25 mouse cellular contexts compared by ENCODE assay signal in the genomic region with DNA sequence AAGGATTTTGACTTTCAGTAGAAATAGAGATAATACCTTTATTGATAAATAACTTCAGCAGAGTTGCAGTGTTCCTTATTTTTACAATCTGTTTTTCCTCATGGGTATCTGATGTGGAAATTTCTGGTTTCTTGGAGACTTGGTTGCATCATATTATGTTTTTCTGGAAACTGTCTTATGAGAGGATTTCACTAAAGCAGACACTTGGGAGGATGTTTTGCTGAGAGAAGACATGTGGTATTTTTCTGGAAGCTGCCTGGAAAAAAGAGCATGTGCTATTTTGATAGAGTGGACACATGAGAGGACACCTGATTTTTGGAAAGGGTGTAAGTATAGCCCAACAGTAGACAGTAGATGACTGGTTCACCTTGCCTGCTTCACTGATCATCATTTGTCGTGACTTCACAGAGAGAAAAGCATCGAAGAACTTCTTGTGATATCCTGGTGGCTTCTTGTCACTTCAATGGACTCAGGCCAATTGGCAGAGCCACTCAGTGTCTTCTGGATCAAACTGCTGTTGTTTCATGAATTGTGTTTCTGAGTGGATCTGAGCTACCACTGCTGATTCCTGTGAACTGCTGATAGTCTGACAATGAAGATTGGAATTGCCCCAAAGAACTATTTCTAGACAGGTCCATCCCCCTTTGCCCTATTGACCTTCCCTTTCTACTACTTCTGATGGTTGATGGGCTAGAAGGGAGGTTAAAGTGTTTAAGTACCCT.
A peak's percentile ranks its signal among the peaks of the same experiment; 100 is the strongest.
DNase-seq lines count a peak whose midpoint lies in the region; ATAC-seq and TF ChIP-seq lines count a peak whose summit lies in the region.
"Had no signal": no experiment of that assay in that cellular context is flagged by ENCODE, and none has a peak within 500 bp of the region (broad histone marks: within the 10 kb centered on the region; RNA-seq: fewer than 3 reads in every experiment).

No protein-coding gene starts in this region.

- intact Hi-C loops in heart, postnatal 14 days (cut with DNase I): no loop called here

- H3K4me2 ChIP-seq in liver, postnatal 0 days (ENCODE audit: low read depth, low read length): no peak overlapping the region
- H3K4me2 ChIP-seq: forebrain, embryonic 13.5 days; heart, embryonic 13.5 days; hindbrain, embryonic 13.5 days had no signal

- H3K4me1 ChIP-seq in liver, postnatal 0 days (ENCODE audit: insufficient read depth): no peaks in the 10 kb centered on the region
- H3K4me1 ChIP-seq: forebrain, embryonic 10.5 days; forebrain, embryonic 13.5 days; hindbrain, embryonic 10.5 days; hindbrain, embryonic 13.5 days had no signal

- TF ChIP-seq EP300 in liver, postnatal 0 days (IDR thresholded peaks at IDR 0.05; ENCODE audit: low read depth): no peak

- no peaks in the 10 kb centered on the region for H3K36me3 ChIP-seq in liver, postnatal 0 days (replicated peaks; ENCODE audit: insufficient read depth, low read length)
- H3K36me3 ChIP-seq: forebrain, embryonic 10.5 days; G1E; heart, embryonic 13.5 days; hindbrain, embryonic 10.5 days; hindbrain, embryonic 13.5 days had no signal

- TF ChIP-seq CTCF in liver, postnatal 0 days (IDR thresholded peaks at IDR 0.05; ENCODE audit: low read depth): no peak

- H3K9me3 ChIP-seq in liver, postnatal 0 days (ENCODE audit: low read length): no peaks in the 10 kb centered on the region
- H3K9me3 ChIP-seq: forebrain, embryonic 10.5 days; forebrain, embryonic 13.5 days; G1E; heart, embryonic 13.5 days; hindbrain, embryonic 10.5 days; hindbrain, embryonic 13.5 days had no signal

- no peak overlapping the region for H3K9ac ChIP-seq in liver, postnatal 0 days (replicated peaks)
- H3K9ac ChIP-seq: forebrain, embryonic 13.5 days; heart, embryonic 13.5 days; hindbrain, embryonic 13.5 days had no signal

- WGBS in liver, postnatal 0 days (ENCODE audit: insufficient replicate concordance): 71% methylated on average over 2 of the region's 2 CpGs

- peak; percentile 6 to 25 for DNase-seq in heart, adult 18-20 months
- DNase-seq in heart, postnatal 14 days: no peak
- DNase-seq in ovary, postnatal 14 days (ENCODE audit: low spot score): peak; percentile 0
- no peak for DNase-seq in ovary, adult 18-20 months (ENCODE audit: low spot score)
- peak; percentile 10 for DNase-seq in lung, postnatal 10 days
- DNase-seq in skeletal muscle tissue, adult 2 months (ENCODE audit: low read depth, low spot score): peak; percentile 15
- DNase-seq in thymus, postnatal 10 days (ENCODE audit: low spot score in 2 of 2): no peak
- DNase-seq in liver, postnatal 0 days: no peak
- DNase-seq: adrenal gland, postnatal 10 days; adrenal gland, postnatal 36 days; B cell, adult 2 months; cerebellum, adult 18-20 months; cerebellum, adult 9-10 months; cerebellum, postnatal 14 days; gastrocnemius, postnatal 25 days had no signal

- no peak overlapping the region for H3K4me3 ChIP-seq in liver, postnatal 0 days (ENCODE audit: low read depth, low read length)
- H3K4me3 ChIP-seq: forebrain, embryonic 10.5 days; forebrain, embryonic 13.5 days; heart, embryonic 13.5 days; hindbrain, embryonic 10.5 days; hindbrain, embryonic 13.5 days had no signal

- no peak overlapping the region for H3K27ac ChIP-seq in liver, postnatal 0 days (ENCODE audit: low read depth)
- H3K27ac ChIP-seq: forebrain, embryonic 10.5 days; forebrain, embryonic 13.5 days; heart, embryonic 13.5 days; hindbrain, embryonic 10.5 days; hindbrain, embryonic 13.5 days had no signal

- no peaks in the 10 kb centered on the region for H3K27me3 ChIP-seq in liver, postnatal 0 days (ENCODE audit: insufficient read depth, low read length)
- H3K27me3 ChIP-seq: CH12.LX; forebrain, embryonic 13.5 days; heart, embryonic 13.5 days; hindbrain, embryonic 13.5 days had no signal

- no peak for ATAC-seq in liver, postnatal 0 days
- ATAC-seq: forebrain, embryonic 13.5 days; forebrain, embryonic 16.5 days; hindbrain, embryonic 16.5 days; Patski had no signal

Comparison
In these comparisons a context has a peak if more than half of its experiments do, and no peak if none do; other contexts are left out.
1. DNase-seq: peak in heart, adult 18-20 months (2 of 2), ovary, postnatal 14 days (single experiment), lung, postnatal 10 days (single experiment) and skeletal muscle tissue, adult 2 months (single experiment); none in heart, postnatal 14 days (0 of 2), ovary, adult 18-20 months (single experiment), thymus, postnatal 10 days (0 of 2) and liver, postnatal 0 days (single experiment).